Mouse (Mus musculus): ENCODE results near the gene Nasp.

Nasp gene

GRCm38 (mm10) chr4:116635197-116635596 lies 7.5 kb upstream of the Nasp start:
- DNase-seq (ENCODE audit: low read depth, low spot score) = no peak

GRCm38 (mm10) chr4:116627359-116627716 lies 403 bp downstream of the Nasp start:
- DNase-seq (ENCODE audit: low read depth, low spot score) = peak; percentile 94

- peak; percentile 94 for DNase-seq (ENCODE audit: low read depth, low spot score)
These were observed 933 bp downstream of the Nasp start for GRCm38 (mm10) chr4:116626658-116627358.

GRCm38 (mm10) chr4:116624831-116625230 lies 2.9 kb downstream of the Nasp start:
- no peak for DNase-seq (ENCODE audit: low read depth, low spot score)

GRCm38 (mm10) chr4:116615237-116615636 lies 12.5 kb downstream of the Nasp start:
- no peak for DNase-seq (ENCODE audit: low read depth, low spot score)

- no peak for DNase-seq (ENCODE audit: low read depth, low spot score)
These were observed 15.1 kb downstream of the Nasp start for GRCm38 (mm10) chr4:116612621-116613020.

- DNase-seq (ENCODE audit: low read depth, low spot score) = peak; percentile 91
These were observed 30.5 kb downstream of the Nasp start for GRCm38 (mm10) chr4:116596978-116597881.

GRCm38 (mm10) chr4:116596379-116596778 lies 31.4 kb downstream of the Nasp start, which contains the start of gene Ccdc17:
Gene Ccdc17, plus strand, starts transcription at chr4:116596654.
- no peak for DNase-seq (ENCODE audit: low read depth, low spot score)

GRCm38 (mm10) chr4:116595793-116596192 lies 31.9 kb downstream of the Nasp start:
- no peak for DNase-seq (ENCODE audit: low read depth, low spot score)

GRCm38 (mm10) chr4:116558151-116558882 lies 69.4 kb downstream of the Nasp start:
- no peak for DNase-seq (ENCODE audit: low read depth, low spot score)

GRCm38 (mm10) chr4:116557306-116558121 lies 70.2 kb downstream of the Nasp start, which contains the start of gene Gpbp1l1:
Gene Gpbp1l1, plus strand, starts transcription at chr4:116557658.
- peak; percentile 95 for DNase-seq (ENCODE audit: low read depth, low spot score)

GRCm38 (mm10) chr4:116556561-116557305 lies 71.0 kb downstream of the Nasp start:
- peak; percentile 86 for DNase-seq (ENCODE audit: low read depth, low spot score)

GRCm38 (mm10) chr4:116555413-116556300 lies 72.1 kb downstream of the Nasp start, which contains the start of gene Tmem69:
Gene Tmem69, minus strand, starts transcription at chr4:116555936.
- DNase-seq (ENCODE audit: low read depth, low spot score) = peak; percentile 76

GRCm38 (mm10) chr4:116553035-116553434 lies 74.7 kb downstream of the Nasp start:
- DNase-seq (ENCODE audit: low read depth, low spot score) = no peak
